Mouse (Mus musculus) kidney, adult 2 months (tissue): Measurements from ENCODE around the gene Nt5c2.

Experiments
- CTCF ChIP-seq: fragments of 200-500 bp; conservative IDR thresholded peaks from 2 replicates; pipeline ENCODE4 v1.5.1; 2011; ENCODE audit warnings: low read depth, mild to moderate bottlenecking, control low read depth, low read length, moderate library complexity, mixed read lengths; ENCODE audit not compliant: insufficient read depth, insufficient read length
- POLR2A ChIP-seq: fragments of 200-500 bp; IDR thresholded peaks from one replicate; pipeline ENCODE4 v1.6.1; 2011; ENCODE audit warnings: low read depth, low read length, control low read depth

DNA sequence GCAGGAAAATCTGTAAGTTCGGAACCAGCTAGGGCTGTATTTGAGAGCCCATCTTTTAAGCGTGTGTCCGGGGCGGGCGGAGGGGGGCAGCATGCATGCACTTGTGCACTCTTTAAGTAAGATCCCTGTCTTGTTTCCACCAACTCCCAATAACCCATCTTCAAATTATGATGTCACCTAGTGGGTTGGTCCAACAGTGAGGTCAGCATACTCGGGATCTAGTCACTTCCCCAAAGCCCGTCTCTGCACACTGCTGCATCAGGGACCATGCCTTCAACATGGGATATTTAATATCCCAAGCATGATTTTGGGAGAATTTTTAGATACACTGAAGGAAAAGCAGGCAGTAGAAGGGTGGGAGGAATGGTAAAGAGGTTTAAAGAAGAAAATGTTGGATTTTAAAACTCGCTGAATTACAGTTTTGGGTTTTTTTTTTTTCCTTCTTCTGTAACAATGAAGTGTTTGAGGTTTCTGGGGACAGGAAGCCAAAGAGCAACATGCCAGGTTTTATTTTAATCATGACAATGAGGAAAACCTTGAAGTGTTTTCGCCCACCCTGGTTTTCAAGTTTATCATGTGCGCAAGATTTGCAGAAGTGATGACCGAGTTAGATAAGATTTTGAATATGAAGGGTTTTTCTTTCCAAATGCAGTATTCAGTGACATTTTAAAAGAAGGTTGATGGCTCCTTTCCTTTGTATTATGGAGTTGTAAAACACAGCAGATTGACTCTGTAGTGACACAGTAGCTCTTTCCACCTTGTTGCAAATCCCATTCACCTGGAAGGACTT lies 177.5 kb downstream of the Nt5c2 start:
- no peak for TF ChIP-seq POLR2A
- TF ChIP-seq CTCF = no peak
